Mouse (Mus musculus): ENCODE measurements around the gene Ttk. TPM values are rescaled to one million over a fixed set of nuclear protein-coding genes. Genes with fewer than 3 reads are reported as not detected.

The Ttk gene
- polyA plus RNA-seq, 1 experiment from 2014 or later = 16.1 TPM

DNA sequence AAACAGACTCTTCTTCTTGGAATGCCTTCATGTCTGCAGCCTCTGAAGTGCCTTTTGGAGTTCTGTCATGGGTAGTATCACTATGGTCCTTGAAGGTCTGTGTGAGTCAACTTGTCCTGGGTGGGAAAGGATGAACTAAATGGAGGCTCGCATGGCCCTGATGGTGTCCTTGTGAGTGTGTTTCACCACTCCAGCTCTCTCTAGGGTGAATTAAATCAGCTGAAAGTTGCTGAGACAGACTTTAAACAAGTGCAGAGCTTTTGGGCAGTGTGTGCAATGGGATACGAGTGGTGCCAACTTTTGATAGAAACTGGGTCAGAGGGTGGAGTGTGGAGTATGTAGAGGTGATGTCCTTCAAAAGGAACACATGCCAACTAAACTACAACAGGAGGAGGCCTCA lies 13.5 kb upstream of the Ttk start:
- H3K9ac ChIP-seq = no peak overlapping the region
- H3K9me3 ChIP-seq (replicated peaks) = no peaks in the 10 kb centered on the region
- ATAC-seq (replicated peaks; ENCODE audit: insufficient number of reproducible peaks, insufficient read depth, low FRiP score, low read depth) = no peak
- no peak overlapping the region for H3K27ac ChIP-seq
- H3K27me3 ChIP-seq = no peaks in the 10 kb centered on the region
- no peak overlapping the region for H3K4me2 ChIP-seq
- H3K4me1 ChIP-seq (replicated peaks) = no peaks in the 10 kb centered on the region
- no peak overlapping the region for H3K4me3 ChIP-seq
- WGBS = 85% methylated on average over 2 of the region's 2 CpGs
- no peaks in the 10 kb centered on the region for H3K36me3 ChIP-seq

- ATAC-seq (replicated peaks; ENCODE audit: insufficient number of reproducible peaks, insufficient read depth, low FRiP score, low read depth) = no peak
- no peak overlapping the region for H3K9ac ChIP-seq
- no peaks in the 10 kb centered on the region for H3K9me3 ChIP-seq (replicated peaks)
- WGBS = 69% methylated on average over 5 of the region's 5 CpGs
- H3K4me3 ChIP-seq = no peak overlapping the region
- H3K27ac ChIP-seq = no peak overlapping the region
- no peak overlapping the region for H3K4me2 ChIP-seq
- no peaks in the 10 kb centered on the region for H3K36me3 ChIP-seq
- no peaks in the 10 kb centered on the region for H3K27me3 ChIP-seq
- H3K4me1 ChIP-seq (replicated peaks) = no peaks in the 10 kb centered on the region
Measured at GRCm38 (mm10) chr9:83822925-83823324, 11.6 kb upstream of the Ttk start.

- Histone ChIP-seq H3K4me3 (no peak overlapping the region), H3K36me3 (no peaks in the 10 kb centered on the region), H3K27ac (no peak overlapping the region), H3K4me2 (no peak overlapping the region), H3K9ac (no peak overlapping the region), H3K4me1 (replicated peaks) (peaks cover 5% of the 10 kb centered on the region), H3K9me3 (replicated peaks) (no peaks in the 10 kb centered on the region), H3K27me3 (no peaks in the 10 kb centered on the region)
- WGBS = 77% methylated on average over 5 of the region's 5 CpGs
- ATAC-seq (replicated peaks; ENCODE audit: insufficient number of reproducible peaks, insufficient read depth, low FRiP score, low read depth) = no peak
Measured at GRCm38 (mm10) chr9:83829896-83830295, 4.6 kb upstream of the Ttk start.

GRCm38 (mm10) chr9:83831152-83831551 lies 3.3 kb upstream of the Ttk start:
- 72% methylated on average over 8 of the region's 8 CpGs for WGBS
- H3K9me3 ChIP-seq (replicated peaks) = no peaks in the 10 kb centered on the region
- no peak overlapping the region for H3K27ac ChIP-seq
- peaks cover 12% of the 10 kb centered on the region for H3K4me1 ChIP-seq (replicated peaks)
- no peak overlapping the region for H3K4me2 ChIP-seq
- H3K27me3 ChIP-seq = no peaks in the 10 kb centered on the region
- ATAC-seq (replicated peaks; ENCODE audit: insufficient number of reproducible peaks, insufficient read depth, low FRiP score, low read depth) = no peak
- H3K4me3 ChIP-seq = no peak overlapping the region
- H3K36me3 ChIP-seq = no peaks in the 10 kb centered on the region
- H3K9ac ChIP-seq = no peak overlapping the region

DNA sequence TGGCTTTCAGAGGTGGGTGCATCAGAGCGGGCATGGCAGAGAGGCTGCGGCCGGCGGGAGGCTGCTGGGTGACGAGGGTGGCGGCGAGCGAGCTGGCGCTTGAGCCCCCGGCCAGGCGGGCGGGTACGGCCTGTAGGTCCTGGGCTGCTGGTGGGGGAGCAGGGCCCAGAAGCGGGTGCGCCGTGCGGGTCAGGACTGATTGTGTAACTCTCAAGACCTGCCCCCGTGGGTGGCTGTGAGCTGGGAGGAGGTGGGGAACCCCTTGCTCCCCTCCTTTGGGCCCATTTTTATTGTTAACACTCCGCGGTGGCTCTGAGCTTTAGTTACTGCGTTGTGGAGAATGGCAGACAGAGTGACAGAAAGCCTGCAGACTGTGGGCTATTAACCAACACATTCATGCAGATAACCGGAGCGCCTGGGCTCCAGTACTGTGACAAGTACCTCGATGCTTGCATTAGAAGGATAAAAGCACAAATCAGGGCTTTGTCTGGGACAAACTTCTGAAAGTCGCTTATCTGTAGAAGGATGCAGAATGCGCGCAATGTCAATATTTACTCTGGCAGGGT lies 342 bp downstream of the Ttk start:
- Histone ChIP-seq H3K36me3 (peaks cover 3% of the 10 kb centered on the region; the same call in 1 of the 2 replicates), H3K9me3 (replicated peaks) (no peaks in the 10 kb centered on the region), H3K4me1 (replicated peaks) (peaks cover 12% of the 10 kb centered on the region), H3K9ac (peak overlapping the region; percentile 83), H3K27me3 (no peaks in the 10 kb centered on the region), H3K27ac (peak overlapping the region; percentile 66), H3K4me3 (peak overlapping the region; percentile 93), H3K4me2 (peak overlapping the region; percentile 91)
- under 1% methylated on average over 27 of the region's 27 CpGs for WGBS
- no peak; the same call in none of the 2 replicates for ATAC-seq (replicated peaks; ENCODE audit: insufficient number of reproducible peaks, insufficient read depth, low FRiP score, low read depth)

DNA sequence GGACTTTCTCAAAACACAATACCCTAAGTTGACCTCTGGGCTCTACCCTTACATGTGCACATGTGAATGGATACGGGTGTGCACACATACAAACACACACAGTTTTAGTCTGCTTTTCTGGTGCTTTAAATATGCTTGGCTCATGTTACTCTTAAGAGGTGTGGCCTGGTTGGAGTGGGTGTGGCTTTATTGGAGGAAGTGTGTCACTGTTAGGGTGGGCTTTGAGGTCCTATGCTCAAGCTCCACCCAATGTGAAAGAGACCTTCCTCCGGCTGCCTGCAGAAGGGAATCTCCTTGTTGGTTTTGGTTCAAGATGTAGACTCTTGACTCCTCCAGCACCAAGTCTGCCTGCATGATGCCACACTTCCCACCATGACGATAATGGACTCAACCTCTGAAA lies 18.0 kb downstream of the Ttk start:
- 89% methylated on average over 3 of the region's 3 CpGs for WGBS
- Histone ChIP-seq H3K4me2 (no peak overlapping the region), H3K27ac (no peak overlapping the region), H3K4me1 (replicated peaks) (no peaks in the 10 kb centered on the region), H3K9me3 (replicated peaks) (no peaks in the 10 kb centered on the region), H3K4me3 (no peak overlapping the region), H3K27me3 (no peaks in the 10 kb centered on the region), H3K9ac (no peak overlapping the region), H3K36me3 (peaks cover 43% of the 10 kb centered on the region)
- ATAC-seq (replicated peaks; ENCODE audit: insufficient number of reproducible peaks, insufficient read depth, low FRiP score, low read depth) = 0 out of 2 replicates have a peak, but pooled peaks have one; percentile 27

DNA sequence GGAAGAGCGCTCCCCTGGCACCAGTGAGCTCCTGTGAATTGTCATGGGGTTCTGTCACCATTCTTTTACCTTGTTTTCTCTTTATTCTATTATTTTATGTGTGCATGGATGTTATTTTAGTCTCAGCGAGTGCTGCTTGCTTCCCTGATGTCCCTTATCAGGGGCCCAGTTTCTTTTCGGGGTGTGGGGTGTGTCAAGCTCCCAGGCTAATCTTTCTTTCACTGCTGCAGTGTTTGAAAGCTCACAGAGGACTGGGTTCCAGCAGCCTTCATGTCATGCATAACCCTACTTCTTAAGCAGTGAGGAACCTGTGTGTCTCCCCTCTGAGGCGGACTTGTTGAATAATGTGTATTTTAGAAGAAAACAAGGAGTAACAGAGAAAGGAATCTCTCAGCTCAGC lies 30.7 kb downstream of the Ttk start:
- Histone ChIP-seq H3K9ac (no peak overlapping the region), H3K36me3 (peaks cover 42% of the 10 kb centered on the region), H3K4me1 (replicated peaks) (no peaks in the 10 kb centered on the region), H3K4me3 (no peak overlapping the region), H3K9me3 (replicated peaks) (no peaks in the 10 kb centered on the region), H3K4me2 (no peak overlapping the region), H3K27me3 (no peaks in the 10 kb centered on the region), H3K27ac (no peak overlapping the region)
- no peak for ATAC-seq (replicated peaks; ENCODE audit: insufficient number of reproducible peaks, insufficient read depth, low FRiP score, low read depth)
- WGBS = 70% methylated on average over 4 of the region's 4 CpGs

GRCm38 (mm10) chr9:83882191-83882590 lies 47.7 kb downstream of the Ttk start:
- Histone ChIP-seq H3K27me3 (no peaks in the 10 kb centered on the region), H3K9ac (no peak overlapping the region), H3K36me3 (no peaks in the 10 kb centered on the region), H3K4me3 (no peak overlapping the region), H3K9me3 (replicated peaks) (no peaks in the 10 kb centered on the region), H3K4me1 (replicated peaks) (no peaks in the 10 kb centered on the region), H3K27ac (no peak overlapping the region), H3K4me2 (no peak overlapping the region)
- WGBS = 72% methylated on average over 6 of the region's 6 CpGs
- no peak for ATAC-seq (replicated peaks; ENCODE audit: insufficient number of reproducible peaks, insufficient read depth, low FRiP score, low read depth)

DNA sequence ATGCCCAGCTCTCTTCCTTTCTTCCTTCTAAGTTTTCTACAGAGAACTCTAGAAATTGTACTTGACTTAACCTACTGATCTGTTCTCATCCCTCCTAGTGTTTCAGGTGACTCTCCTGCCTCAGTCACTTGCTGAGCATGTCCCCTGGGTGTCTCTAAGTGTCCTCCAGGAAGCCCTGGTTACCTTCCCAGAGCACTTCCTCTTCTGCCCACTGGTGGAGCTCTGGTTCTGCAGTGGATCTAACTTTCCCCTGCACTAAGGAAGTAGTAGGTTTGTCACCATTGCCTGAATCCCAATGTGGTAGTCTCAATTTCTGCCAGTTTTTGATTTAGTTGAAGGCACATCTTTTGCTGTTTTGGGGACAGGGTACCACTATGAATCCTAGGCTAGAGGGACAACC lies 51.7 kb downstream of the Ttk start:
- Histone ChIP-seq H3K4me2 (no peak overlapping the region), H3K4me1 (replicated peaks) (no peaks in the 10 kb centered on the region), H3K27me3 (no peaks in the 10 kb centered on the region), H3K9me3 (replicated peaks) (no peaks in the 10 kb centered on the region), H3K4me3 (no peak overlapping the region), H3K9ac (no peak overlapping the region), H3K27ac (no peak overlapping the region), H3K36me3 (no peaks in the 10 kb centered on the region)
- no peak for ATAC-seq (replicated peaks; ENCODE audit: insufficient number of reproducible peaks, insufficient read depth, low FRiP score, low read depth)

GRCm38 (mm10) chr9:83888214-83888613 lies 53.7 kb downstream of the Ttk start:
- Histone ChIP-seq H3K9ac (no peak overlapping the region), H3K4me1 (replicated peaks) (no peaks in the 10 kb centered on the region), H3K4me2 (no peak overlapping the region), H3K9me3 (replicated peaks) (no peaks in the 10 kb centered on the region), H3K4me3 (no peak overlapping the region), H3K27me3 (no peaks in the 10 kb centered on the region), H3K27ac (no peak overlapping the region), H3K36me3 (no peaks in the 10 kb centered on the region)
- no peak for ATAC-seq (replicated peaks; ENCODE audit: insufficient number of reproducible peaks, insufficient read depth, low FRiP score, low read depth)
- WGBS = 76% methylated on average over 5 of the region's 5 CpGs

- Histone ChIP-seq H3K4me2 (no peak overlapping the region), H3K9me3 (replicated peaks) (no peaks in the 10 kb centered on the region), H3K9ac (no peak overlapping the region), H3K36me3 (no peaks in the 10 kb centered on the region), H3K4me3 (no peak overlapping the region), H3K27ac (no peak overlapping the region), H3K4me1 (replicated peaks) (no peaks in the 10 kb centered on the region), H3K27me3 (no peaks in the 10 kb centered on the region)
- WGBS = 56% methylated on average over 8 of the region's 8 CpGs
- ATAC-seq (replicated peaks; ENCODE audit: insufficient number of reproducible peaks, insufficient read depth, low FRiP score, low read depth) = no peak
Measured at GRCm38 (mm10) chr9:83893073-83893472, 58.6 kb downstream of the Ttk start.

GRCm38 (mm10) chr9:83893767-83894330 lies 59.4 kb downstream of the Ttk start:
- Histone ChIP-seq H3K4me2 (no peak overlapping the region), H3K27ac (no peak overlapping the region), H3K36me3 (no peaks in the 10 kb centered on the region), H3K9ac (no peak overlapping the region), H3K4me1 (replicated peaks) (no peaks in the 10 kb centered on the region), H3K9me3 (replicated peaks) (no peaks in the 10 kb centered on the region), H3K4me3 (no peak overlapping the region), H3K27me3 (no peaks in the 10 kb centered on the region)
- ATAC-seq (replicated peaks; ENCODE audit: insufficient number of reproducible peaks, insufficient read depth, low FRiP score, low read depth) = no peak
- 55% methylated on average over 4 of the region's 4 CpGs for WGBS

All from heart, embryonic 15.5 days (tissue).